Mouse (Mus musculus): ENCODE data around the gene Gm45062.

DNA sequence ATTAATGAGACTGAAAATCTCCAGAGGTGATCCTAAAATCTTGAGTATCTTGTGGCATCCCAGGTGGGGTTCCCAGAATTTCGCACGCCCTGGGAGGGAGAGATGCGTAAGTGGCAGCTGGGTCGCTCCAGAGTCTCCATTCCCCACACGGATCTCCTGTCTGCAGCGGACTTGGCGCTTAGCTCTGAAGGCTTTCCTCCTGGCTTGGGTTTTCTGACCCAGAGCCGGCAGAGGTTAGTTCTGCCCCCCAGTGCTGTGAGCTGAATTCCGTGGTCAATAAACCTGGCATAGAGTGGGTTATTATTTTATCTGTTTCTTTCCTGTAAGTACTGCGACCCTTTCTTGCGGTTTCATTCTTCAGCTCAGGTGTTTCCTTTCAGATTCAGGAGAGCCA is 105.5 kb downstream of the Gm45062 start:
- no peak for TF ChIP-seq CTCF (IDR thresholded peaks at IDR 0.05; ENCODE audit: insufficient read depth, low read length)
- no peak for TF ChIP-seq POLR2A (IDR thresholded peaks at IDR 0.05; ENCODE audit: borderline replicate concordance, extremely low read depth, low read depth, low read length)
